Mouse (Mus musculus) liver, postnatal 0 days (tissue): ENCODE measurements around the gene Ly6g6f.

Source experiments
- CTCF ChIP-seq: sonication (generic); IDR thresholded peaks from 2 replicates; pipeline ENCODE4 v1.5.1; 2016; ENCODE audit warnings: antibody characterized with exemption, low read depth
- EP300 ChIP-seq: IDR thresholded peaks from 2 replicates; pipeline ENCODE4 v1.6.1; 2016; ENCODE audit warnings: antibody characterized with exemption, low read depth, mild to moderate bottlenecking

- TF ChIP-seq CTCF (no peak), EP300 (no peak)
These were observed 8.8 kb downstream of the Ly6g6f start, which contains the start of gene Ly6g6e for GRCm38 (mm10) chr17:35076507-35077176.
